Mouse (Mus musculus): ENCODE data around the gene Abhd5. TPM values are rescaled to one million over a fixed set of nuclear protein-coding genes. Genes with fewer than 3 reads are reported as not detected.

The Abhd5 gene
- 10.1 and 13.8 TPM in 2 replicates for polyA plus RNA-seq (2021; fragmentation: Nextera tagmentation)
- long read RNA-seq, experiment 1, transcript Abhd5-204 (7 exons, 3,157 nt): major isoform, 16 of 32 reads
- long read RNA-seq, experiment 1, partial matches to known transcripts: 6 of 32 reads
- long read RNA-seq, experiment 1, other reads (novel, unspliced or antisense): 9 of 32 reads
- long read RNA-seq, experiment 2, transcript Abhd5-204 (7 exons, 3,157 nt): major isoform, 86 of 116 reads
- long read RNA-seq, experiment 2, partial matches to known transcripts: 4 of 116 reads
- long read RNA-seq, experiment 2, other reads (novel, unspliced or antisense): 25 of 116 reads

GRCm38 (mm10) chr9:122351303-122352024 lies at the start of gene Abhd5:
Abhd5 (plus strand) TSS chr9:122351608.

Other genes with a start within 250 kb of the Abhd5 start
- 65.2 and 68.9 TPM in 2 replicates for gene Snrk, start 234.3 kb upstream of the Abhd5 start, polyA plus RNA-seq (2021; fragmentation: Nextera tagmentation)
- 21.1 and 21.2 TPM in 2 replicates for gene Ano10, start 57.2 kb upstream of the Abhd5 start, polyA plus RNA-seq (2021; fragmentation: Nextera tagmentation)

Data from layer of hippocampus, adult 6 months (tissue).